Mouse (Mus musculus) hindbrain, embryonic 10.5 days (tissue): ENCODE data around the gene Nemp1. TPM values are rescaled to one million over a fixed set of nuclear protein-coding genes. Genes with fewer than 3 reads are reported as not detected.
"Not testable (repeated sequence)": the region's sequence is repeated elsewhere in the genome, so short reads cannot be mapped to it uniquely, and the experiment has no call there.

ENCODE experiments used
- DNase-seq: peaks from one replicate; pipeline ENCODE4 v3.0.0-alpha.2; 2017; ENCODE audit warnings: low spot score
- H3K27ac ChIP-seq: fragments of 300-500 bp; sonication (generic); 2 replicates; pipeline ENCODE4 v1.5.1; 2016; ENCODE audit warnings: mild to moderate bottlenecking, moderate library complexity
- H3K27me3 ChIP-seq: fragments of 300-500 bp; sonication (generic); 2 replicates; pipeline ENCODE4 v1.6.1; 2016; ENCODE audit warnings: mild to moderate bottlenecking; ENCODE audit not compliant: poor library complexity, insufficient read depth, severe bottlenecking
- H3K36me3 ChIP-seq: fragments of 300-500 bp; sonication (generic); 2 replicates; pipeline ENCODE4 v1.6.1; 2016; ENCODE audit warnings: mild to moderate bottlenecking, moderate library complexity
- H3K4me1 ChIP-seq: fragments of 300-500 bp; sonication (generic); replicated peaks from 2 replicates; pipeline ENCODE4 v1.6.1; 2016; ENCODE audit warnings: mild to moderate bottlenecking
- H3K4me3 ChIP-seq: fragments of 300-500 bp; sonication (generic); 2 replicates; pipeline ENCODE4 v1.5.1; 2016; ENCODE audit warnings: mild to moderate bottlenecking, moderate library complexity
- H3K9me3 ChIP-seq: fragments of 300-500 bp; sonication (generic); 2 replicates; pipeline ENCODE4 v1.6.1; 2016; ENCODE audit warnings: mild to moderate bottlenecking, moderate library complexity
- WGBS: fragments of 180-500 bp; shearing (Covaris S2); methylation state at CpG from one replicate; pipeline ENCODE4 v1.1.7; 2016; 5-methylcytosine and 5-hydroxymethylcytosine counted together
- polyA plus RNA-seq: library from polyadenylated mRNA; unstranded; fragments of >200 nt; fragmentation: Nextera tagmentation; extraction: Ambion mirVana; gene quantifications from 2 replicates; pipeline ENCODE4 v1.2.1, GENCODE M21; 2016

Gene Nemp1
- polyA plus RNA-seq, 1 experiment from 2014 or later: 7.7 TPM

DNA sequence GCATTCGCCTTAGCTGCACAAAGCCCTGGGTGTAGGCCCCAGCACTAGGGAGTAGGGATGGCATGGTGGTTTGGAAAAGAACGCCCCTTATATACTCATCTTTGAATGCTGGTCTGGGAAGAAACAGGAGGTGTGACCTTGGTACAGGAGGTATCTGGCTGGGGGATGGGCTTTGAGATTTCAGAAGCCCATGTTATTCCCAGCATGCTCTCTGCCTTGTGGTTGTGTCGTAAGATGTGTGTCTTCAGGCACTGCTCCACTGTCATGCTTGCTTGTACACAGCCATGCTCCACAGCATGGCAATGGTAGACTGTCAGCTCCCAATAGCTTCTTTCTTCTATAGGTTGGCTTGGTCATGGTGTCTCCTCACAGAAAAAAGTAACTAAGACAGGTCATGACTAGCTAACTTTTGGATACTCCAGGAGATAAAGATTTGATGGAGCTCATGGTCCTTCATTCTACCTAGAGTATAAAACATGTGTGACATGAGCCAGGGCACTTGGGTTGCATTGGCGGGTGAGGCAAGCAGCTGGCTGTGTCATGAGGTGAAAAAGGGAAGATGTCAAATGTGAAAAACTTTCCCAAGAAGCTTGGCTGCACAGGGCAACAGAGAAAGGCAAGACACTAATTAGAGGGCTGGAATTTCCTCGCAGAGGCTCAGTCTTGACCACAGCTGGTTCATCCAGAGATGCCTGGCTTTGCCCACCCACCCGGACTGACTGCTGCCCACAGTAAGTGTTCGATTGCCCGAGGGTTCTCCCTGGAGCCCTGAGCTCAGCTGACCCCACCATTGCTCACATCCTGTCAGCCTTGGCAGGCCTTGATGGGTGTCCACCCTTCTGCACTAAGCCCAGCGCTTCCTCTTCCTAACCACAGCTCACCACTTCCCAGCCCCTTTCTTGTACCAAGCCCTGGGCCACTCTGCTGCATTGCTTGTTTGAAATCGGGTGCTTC lies 35.2 kb upstream of the Nemp1 start:
- H3K36me3 ChIP-seq: no peaks in the 10 kb centered on the region
- peaks cover 5% of the 10 kb centered on the region; the same call in 1 of the 2 replicates for H3K9me3 ChIP-seq
- 0 out of 2 replicates have a peak, but pooled peaks cover 3% of the 10 kb centered on the region for H3K4me1 ChIP-seq
- DNase-seq: no peak
- no peak overlapping the region for H3K4me3 ChIP-seq
- no peak overlapping the region for H3K27ac ChIP-seq
- 86% methylated on average over 10 of the region's 10 CpGs for WGBS
- H3K27me3 ChIP-seq: no peaks in the 10 kb centered on the region

DNA sequence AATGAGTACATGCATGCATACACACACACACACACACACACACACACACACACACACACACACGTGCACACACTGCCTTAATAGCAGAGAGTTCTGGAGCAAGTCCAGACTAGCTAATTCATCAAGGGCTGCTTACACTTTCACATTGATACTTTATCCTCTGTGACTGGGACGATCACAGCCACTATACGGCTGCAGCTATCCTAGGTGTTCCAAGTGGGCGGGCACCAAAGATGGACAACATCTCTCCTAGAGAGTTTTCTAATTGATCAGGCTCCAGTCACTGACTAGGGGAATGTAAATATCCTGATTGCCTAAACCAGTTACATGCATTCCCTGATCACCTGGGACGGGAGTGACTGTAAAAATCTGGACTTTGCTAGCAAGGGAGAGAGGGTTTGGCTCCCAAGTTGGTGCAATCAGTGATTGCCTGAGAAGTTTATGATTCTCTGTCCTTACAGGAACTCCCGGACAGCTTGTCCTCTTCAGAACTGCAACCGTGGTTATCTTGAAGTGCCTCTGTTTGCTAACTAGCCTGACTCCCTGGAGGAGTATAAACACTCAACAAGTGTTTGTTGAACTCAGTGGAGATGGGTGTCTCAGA lies 33.9 kb upstream of the Nemp1 start:
- no peak overlapping the region for H3K4me3 ChIP-seq
- H3K9me3 ChIP-seq: no peaks in the 10 kb centered on the region
- DNase-seq: no peak
- WGBS: 82% methylated on average over 7 of the region's 7 CpGs
- no peaks in the 10 kb centered on the region for H3K36me3 ChIP-seq
- 0 out of 2 replicates have a peak, but pooled peaks cover 3% of the 10 kb centered on the region for H3K4me1 ChIP-seq
- no peaks in the 10 kb centered on the region for H3K27me3 ChIP-seq
- no peak overlapping the region for H3K27ac ChIP-seq

DNA sequence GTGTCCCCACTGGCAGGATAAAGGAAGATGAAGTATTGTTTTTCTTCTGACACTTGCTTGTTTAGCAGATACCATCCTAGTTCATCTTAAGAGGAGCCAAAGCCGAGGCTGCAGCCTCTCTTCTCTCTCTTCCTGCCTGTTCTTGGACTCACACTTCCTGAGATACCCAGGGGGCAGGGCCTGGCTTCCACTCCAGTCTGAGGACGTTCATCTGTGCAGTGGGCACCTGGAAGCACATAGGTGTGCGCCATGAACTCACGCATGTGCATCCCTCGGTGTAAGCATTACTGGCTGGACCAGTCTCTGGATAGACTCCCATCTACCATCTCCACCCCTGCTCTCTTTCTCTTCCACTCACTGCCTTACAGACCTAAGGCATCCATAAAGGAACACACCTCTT lies 26.3 kb upstream of the Nemp1 start:
- Histone ChIP-seq H3K27me3 (peaks cover 36% of the 10 kb centered on the region), H3K4me3 (no peak overlapping the region), H3K4me1 (peaks cover 27% of the 10 kb centered on the region), H3K9me3 (no peaks in the 10 kb centered on the region), H3K27ac (no peak overlapping the region), H3K36me3 (no peaks in the 10 kb centered on the region)
- no peak for DNase-seq
- 75% methylated on average over 5 of the region's 5 CpGs for WGBS

DNA sequence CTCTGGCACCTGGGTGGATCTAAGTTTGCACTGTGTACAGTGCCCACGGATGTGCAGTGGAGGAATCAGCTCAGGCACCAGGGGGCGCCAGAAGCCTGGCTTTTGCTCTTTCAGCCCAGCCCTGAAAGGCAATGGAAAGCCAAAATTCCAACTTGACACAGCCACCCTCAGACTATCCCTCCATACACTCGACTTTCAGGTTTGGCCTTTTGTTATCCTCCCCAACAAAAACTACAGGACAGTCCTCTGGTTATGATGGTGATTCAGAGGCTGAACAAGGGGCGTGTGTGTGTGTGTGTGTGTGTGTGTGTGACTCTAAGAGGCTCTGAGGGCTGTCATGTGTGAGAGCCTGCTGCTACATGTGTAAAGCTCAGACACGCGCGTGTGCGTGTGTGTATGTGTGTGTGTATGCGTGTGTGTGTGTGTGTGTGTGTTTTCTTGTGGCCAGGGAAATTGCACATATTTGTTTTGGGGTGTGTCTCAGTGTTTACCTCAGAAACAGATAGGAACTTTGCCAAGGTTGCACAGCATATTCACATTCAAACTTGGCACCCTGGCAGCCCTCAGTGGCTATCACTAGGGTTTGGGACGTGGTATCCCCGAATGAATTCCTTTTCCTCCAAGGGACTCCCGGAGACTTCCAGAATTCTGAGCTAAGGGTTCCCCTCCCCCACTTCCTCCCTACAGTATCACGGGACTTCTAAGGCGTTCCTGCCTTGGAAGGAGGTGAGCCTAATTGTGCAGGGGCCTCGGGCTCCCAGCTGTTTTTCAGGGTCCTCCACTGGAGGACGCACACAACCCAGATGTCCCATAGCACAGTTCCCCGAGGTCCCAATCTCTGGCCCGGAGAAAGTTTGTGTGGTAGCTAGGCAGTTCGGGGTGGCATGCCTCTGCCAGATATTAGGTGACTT lies 24.6 kb upstream of the Nemp1 start:
- WGBS: 5% methylated on average over 19 of the region's 19 CpGs
- Histone ChIP-seq H3K4me3 (peak overlapping the region; percentile 49), H3K27me3 (peaks cover 36% of the 10 kb centered on the region), H3K4me1 (peaks cover 27% of the 10 kb centered on the region), H3K27ac (peak overlapping the region; percentile 83), H3K36me3 (no peaks in the 10 kb centered on the region), H3K9me3 (no peaks in the 10 kb centered on the region)
- peak; percentile 81 for DNase-seq

DNA sequence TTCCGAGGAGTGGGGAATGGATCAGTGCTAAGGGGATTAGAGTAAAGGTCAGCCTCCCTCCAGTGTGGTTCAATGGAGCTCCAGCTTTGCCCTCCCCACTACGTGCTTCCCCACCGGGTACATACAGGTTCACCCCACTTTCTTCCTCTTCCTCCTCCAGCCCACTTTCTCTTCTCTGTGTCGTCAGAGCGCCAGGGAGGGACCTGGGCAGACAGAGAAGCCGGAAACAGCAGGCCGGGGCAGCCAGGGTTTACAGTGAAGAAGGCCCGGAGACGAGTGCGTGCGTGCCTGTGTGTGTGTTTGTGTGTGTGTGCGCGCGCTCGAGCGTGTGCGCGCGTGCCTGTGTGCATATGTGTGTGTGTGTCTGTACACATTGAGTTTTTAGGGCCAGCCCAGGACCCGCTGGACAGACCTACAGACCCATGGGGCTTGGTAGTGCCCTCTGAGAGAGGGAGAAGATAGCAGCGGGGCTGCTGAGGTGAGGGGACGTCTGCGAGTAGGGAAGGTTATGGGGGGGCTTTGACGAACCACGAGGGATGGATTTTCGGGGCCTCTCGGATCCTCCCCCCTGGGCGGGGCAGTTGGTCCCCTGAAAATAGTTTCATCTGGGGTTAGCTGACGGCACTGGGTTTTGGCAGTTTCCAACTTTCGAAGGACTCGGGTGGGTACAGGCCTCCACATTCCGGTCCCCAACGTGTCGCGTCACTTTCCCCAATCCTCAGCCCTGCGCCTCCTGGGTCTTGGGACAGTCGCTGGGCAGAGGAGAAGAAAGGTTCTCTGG lies 23.7 kb upstream of the Nemp1 start, which contains the start of gene Stat6:
Stat6 (plus strand) TSS at position 215 of the 781 bp plus-strand sequence.
- Histone ChIP-seq H3K27ac (peak within 1 kb of the TSS; percentile 83), H3K27me3 (peaks cover 36% of the 10 kb centered on the region), H3K4me1 (peaks cover 27% of the 10 kb centered on the region), H3K36me3 (no peaks in the 10 kb centered on the region), H3K9me3 (no peaks in the 10 kb centered on the region), H3K4me3 (peak within 1 kb of the TSS; percentile 49)
- 4% methylated on average over 37 of the region's 37 CpGs for WGBS
- DNase-seq: peak; percentile 58

DNA sequence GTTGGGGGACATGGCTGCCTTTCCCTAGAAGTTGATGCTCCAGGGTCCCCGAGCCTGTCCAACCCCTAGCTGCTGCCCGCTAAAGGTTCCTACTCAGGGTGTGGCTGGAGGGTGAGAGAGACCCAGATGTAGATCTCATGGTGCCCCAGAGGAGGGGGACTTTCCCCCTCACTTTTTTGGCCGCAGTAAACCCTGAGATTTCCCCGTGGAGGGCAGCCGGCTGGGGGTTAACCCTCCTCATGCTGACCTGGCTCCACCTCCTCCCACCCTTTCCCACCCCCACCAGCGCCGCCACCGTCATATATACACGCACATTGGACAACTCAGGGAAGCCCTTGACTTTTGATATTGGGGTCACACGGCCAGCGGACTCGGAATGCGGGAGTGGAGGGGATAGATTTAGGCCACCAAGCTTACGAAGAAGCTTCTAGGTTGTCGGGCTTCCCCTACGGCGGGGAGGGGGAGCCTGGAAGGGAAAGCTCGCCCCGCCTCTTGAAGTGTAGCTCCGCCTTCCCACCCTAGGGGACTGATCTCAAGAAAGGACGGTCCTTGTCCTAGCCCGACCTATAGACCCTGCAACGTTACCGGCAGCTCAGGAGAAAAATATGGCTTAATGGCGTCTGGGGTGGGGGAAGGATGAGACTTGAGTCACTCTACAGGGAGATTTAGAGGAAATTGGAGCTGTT lies 23.0 kb upstream of the Nemp1 start:
- peak; percentile 59 for DNase-seq
- WGBS: under 1% methylated on average over 25 of the region's 25 CpGs
- Histone ChIP-seq H3K27me3 (peaks cover 36% of the 10 kb centered on the region), H3K4me1 (peaks cover 27% of the 10 kb centered on the region), H3K36me3 (no peaks in the 10 kb centered on the region), H3K9me3 (no peaks in the 10 kb centered on the region), H3K4me3 (peak overlapping the region; percentile 49), H3K27ac (peak overlapping the region; percentile 83)

DNA sequence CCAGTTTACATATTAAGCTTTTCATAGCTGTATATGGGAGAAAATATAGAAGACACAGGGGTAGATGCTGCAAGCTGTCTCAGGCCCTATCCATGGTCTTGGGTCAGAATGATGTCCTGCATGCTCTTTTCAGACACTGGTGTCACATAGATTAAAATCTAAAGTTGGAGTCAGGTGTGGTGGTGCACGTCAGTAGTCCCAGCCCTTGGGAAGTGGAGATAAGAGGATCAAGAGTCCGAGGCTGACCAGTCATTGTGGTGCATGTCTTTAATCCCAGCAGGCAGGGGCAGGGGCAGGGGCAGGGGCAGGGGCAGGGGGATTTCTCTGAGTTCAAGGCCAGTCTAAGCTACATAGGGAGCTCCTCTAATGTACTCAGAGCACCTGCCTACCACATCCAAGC lies 20.9 kb upstream of the Nemp1 start:
- H3K4me3 ChIP-seq: no peak overlapping the region
- no peak for DNase-seq
- H3K9me3 ChIP-seq: no peaks in the 10 kb centered on the region
- peaks cover 27% of the 10 kb centered on the region for H3K4me1 ChIP-seq
- WGBS: 49% methylated on average over 2 of the region's 2 CpGs
- H3K27me3 ChIP-seq: peaks cover 36% of the 10 kb centered on the region
- H3K27ac ChIP-seq: no peak overlapping the region
- H3K36me3 ChIP-seq: no peaks in the 10 kb centered on the region

DNA sequence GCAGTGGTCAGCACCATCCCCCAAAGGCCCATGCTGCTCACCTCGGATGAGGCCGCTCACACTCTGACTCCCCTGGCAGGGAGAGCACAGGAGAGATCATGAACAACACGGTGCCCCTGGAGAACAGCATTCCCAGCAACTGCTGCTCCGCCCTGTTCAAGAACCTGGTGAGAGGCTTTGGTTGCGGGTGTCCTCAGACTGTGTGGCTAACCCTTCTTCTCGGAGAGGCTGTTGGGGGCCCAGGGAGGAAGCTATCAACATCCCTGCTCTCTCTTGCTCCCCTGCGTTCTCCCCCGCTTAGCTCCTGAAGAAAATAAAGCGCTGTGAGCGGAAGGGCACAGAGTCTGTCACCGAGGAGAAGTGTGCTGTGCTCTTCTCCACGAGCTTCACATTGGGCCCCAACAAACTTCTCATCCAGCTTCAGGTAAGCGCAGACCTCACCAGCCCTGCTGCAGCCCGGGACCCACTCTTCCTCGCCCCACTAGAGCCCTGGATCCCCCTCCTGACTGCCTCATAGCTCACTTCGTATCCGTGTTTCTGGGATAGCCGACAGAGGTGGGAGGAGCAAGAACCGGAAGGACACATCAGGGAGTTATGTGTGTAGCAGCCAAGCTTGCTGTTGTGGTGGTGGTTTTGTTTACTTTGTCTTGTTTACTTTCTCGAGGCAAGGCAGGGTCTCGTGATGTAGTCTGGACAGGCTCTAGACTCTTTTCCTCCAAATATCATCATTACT lies 13.6 kb upstream of the Nemp1 start:
- WGBS: 54% methylated on average over 21 of the region's 21 CpGs
- Histone ChIP-seq H3K36me3 (0 out of 2 replicates have a peak, but pooled peaks cover 8% of the 10 kb centered on the region), H3K27ac (peak overlapping the region; percentile 50; the same call in 1 of the 2 replicates), H3K9me3 (no peaks in the 10 kb centered on the region), H3K4me3 (no peak overlapping the region), H3K4me1 (peaks cover 17% of the 10 kb centered on the region), H3K27me3 (peaks cover 6% of the 10 kb centered on the region; the same call in 1 of the 2 replicates)
- no peak for DNase-seq

DNA sequence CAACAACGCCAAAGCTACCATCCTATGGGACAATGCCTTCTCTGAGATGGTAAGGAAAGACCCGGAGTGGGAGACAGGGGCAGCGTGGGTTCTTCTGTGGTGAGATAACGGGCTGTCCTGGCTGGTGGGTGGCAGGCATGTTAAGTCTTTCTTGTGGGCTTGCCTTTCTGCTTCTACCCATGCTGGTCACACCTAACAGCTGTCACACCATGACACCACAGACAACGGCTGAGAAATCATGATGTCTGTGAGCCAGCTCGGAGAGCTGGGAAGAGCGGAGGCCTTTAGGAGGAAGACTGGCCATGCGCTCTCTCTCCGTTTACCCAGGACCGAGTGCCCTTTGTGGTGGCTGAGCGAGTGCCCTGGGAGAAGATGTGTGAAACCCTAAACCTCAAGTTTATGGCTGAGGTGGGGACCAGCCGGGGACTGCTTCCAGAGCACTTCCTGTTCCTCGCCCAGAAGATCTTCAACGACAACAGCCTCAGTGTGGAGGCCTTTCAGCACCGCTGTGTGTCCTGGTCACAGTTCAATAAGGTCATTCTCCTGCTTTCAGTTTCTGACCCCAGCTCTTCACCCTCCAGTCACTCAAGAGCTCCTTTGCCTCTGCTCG lies 11.6 kb upstream of the Nemp1 start:
- H3K9me3 ChIP-seq: no peaks in the 10 kb centered on the region
- no peak overlapping the region for H3K4me3 ChIP-seq
- H3K36me3 ChIP-seq: 0 out of 2 replicates have a peak, but pooled peaks cover 8% of the 10 kb centered on the region
- peaks cover 16% of the 10 kb centered on the region for H3K27me3 ChIP-seq
- H3K4me1 ChIP-seq: peaks cover 22% of the 10 kb centered on the region
- peak overlapping the region; percentile 8; the same call in 1 of the 2 replicates for H3K27ac ChIP-seq
- 67% methylated on average over 16 of the region's 16 CpGs for WGBS
- DNase-seq: peak; percentile 6

DNA sequence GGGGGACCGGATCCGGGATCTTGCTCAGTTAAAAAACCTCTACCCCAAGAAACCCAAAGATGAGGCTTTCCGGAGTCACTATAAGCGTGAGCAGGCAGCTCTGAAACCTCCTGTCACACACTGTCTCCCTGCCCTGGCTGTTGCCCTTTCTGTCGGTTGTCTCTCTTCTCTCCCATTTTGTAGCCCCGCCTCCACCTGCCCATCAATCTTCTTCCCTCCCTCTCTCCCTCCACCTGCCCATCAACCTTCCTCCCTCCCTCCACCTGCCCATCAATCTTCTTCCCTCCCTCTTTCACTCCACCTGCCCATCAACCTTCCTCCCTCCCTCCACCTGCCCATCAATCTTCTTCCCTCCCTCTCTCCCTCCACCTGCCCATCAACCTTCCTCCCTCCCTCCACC lies 9.1 kb upstream of the Nemp1 start:
- not testable (repeated sequence) for H3K27ac ChIP-seq, DNase-seq, H3K36me3 ChIP-seq, H3K4me3 ChIP-seq, H3K9me3 ChIP-seq
- Histone ChIP-seq H3K4me1 (peaks cover 42% of the 10 kb centered on the region), H3K27me3 (peaks cover 41% of the 10 kb centered on the region)
- WGBS: 45% methylated on average over 6 of the region's 6 CpGs
